Mouse (Mus musculus): ENCODE data around the gene Psme2. TPM values are rescaled to one million over a fixed set of nuclear protein-coding genes. Genes with fewer than 3 reads are reported as not detected.
A peak's percentile ranks its signal among the peaks of the same experiment; 100 is the strongest.

The Psme2 gene
- polyA plus RNA-seq, 1 experiment from 2014 or later = 296 TPM

- WGBS = 86% methylated on average over 3 of the region's 3 CpGs
- H3K36me3 ChIP-seq (ENCODE audit: control insufficient read depth, insufficient read depth, low read length) = no peaks in the 10 kb centered on the region
- no peak for ATAC-seq (ENCODE audit: insufficient number of reproducible peaks, insufficient read depth, low FRiP score, low read depth)
- no peaks in the 10 kb centered on the region for H3K27me3 ChIP-seq (ENCODE audit: control insufficient read depth, insufficient read depth, low read length)
- H3K27ac ChIP-seq (ENCODE audit: low read length) = peak overlapping the region; percentile 52; the same call in 1 of the 2 replicates
- no peak overlapping the region for H3K4me2 ChIP-seq (replicated peaks; ENCODE audit: low read depth, low read length)
- no peak overlapping the region for H3K9ac ChIP-seq (replicated peaks; ENCODE audit: low read depth, low read length)
- H3K4me1 ChIP-seq (ENCODE audit: control insufficient read depth, insufficient read depth, low read length) = peaks cover 20% of the 10 kb centered on the region
- H3K9me3 ChIP-seq (ENCODE audit: control insufficient read depth, low read depth, low read length) = no peaks in the 10 kb centered on the region
- H3K4me3 ChIP-seq (ENCODE audit: low read depth, low read length) = no peak overlapping the region
Measured at GRCm38 (mm10) chr14:55557587-55557986, 33.3 kb downstream of the Psme2 start.

- Histone ChIP-seq H3K9me3 (ENCODE audit: control insufficient read depth, low read depth, low read length) (no peaks in the 10 kb centered on the region), H3K4me3 (ENCODE audit: low read depth, low read length) (no peak overlapping the region), H3K36me3 (ENCODE audit: control insufficient read depth, insufficient read depth, low read length) (no peaks in the 10 kb centered on the region), H3K4me2 (replicated peaks; ENCODE audit: low read depth, low read length) (no peak overlapping the region), H3K4me1 (ENCODE audit: control insufficient read depth, insufficient read depth, low read length) (peaks cover 18% of the 10 kb centered on the region), H3K27me3 (ENCODE audit: control insufficient read depth, insufficient read depth, low read length) (no peaks in the 10 kb centered on the region), H3K9ac (replicated peaks; ENCODE audit: low read depth, low read length) (no peak overlapping the region), H3K27ac (ENCODE audit: low read length) (peak overlapping the region; percentile 52; the same call in 1 of the 2 replicates)
- 19% methylated on average over 5 of the region's 5 CpGs for WGBS
- ATAC-seq (ENCODE audit: insufficient number of reproducible peaks, insufficient read depth, low FRiP score, low read depth) = no peak
Measured at GRCm38 (mm10) chr14:55557003-55557402, 33.9 kb downstream of the Psme2 start.

GRCm38 (mm10) chr14:55555788-55556187 is 35.1 kb downstream of the Psme2 start:
- no peak for ATAC-seq (ENCODE audit: insufficient number of reproducible peaks, insufficient read depth, low FRiP score, low read depth)

GRCm38 (mm10) chr14:55554635-55555034 is 36.3 kb downstream of the Psme2 start:
- Histone ChIP-seq H3K9ac (replicated peaks; ENCODE audit: low read depth, low read length) (no peak overlapping the region), H3K4me3 (ENCODE audit: low read depth, low read length) (no peak overlapping the region), H3K4me1 (ENCODE audit: control insufficient read depth, insufficient read depth, low read length) (peaks cover 8% of the 10 kb centered on the region; the same call in 1 of the 2 replicates), H3K4me2 (replicated peaks; ENCODE audit: low read depth, low read length) (no peak overlapping the region), H3K9me3 (ENCODE audit: control insufficient read depth, low read depth, low read length) (no peaks in the 10 kb centered on the region), H3K36me3 (ENCODE audit: control insufficient read depth, insufficient read depth, low read length) (no peaks in the 10 kb centered on the region), H3K27me3 (ENCODE audit: control insufficient read depth, insufficient read depth, low read length) (no peaks in the 10 kb centered on the region), H3K27ac (ENCODE audit: low read length) (no peak overlapping the region)
- ATAC-seq (ENCODE audit: insufficient number of reproducible peaks, insufficient read depth, low FRiP score, low read depth) = no peak

More at GRCm38 (mm10) chr14:55555788-55556187, 35.1 kb downstream of the Psme2 start:
- H3K9ac ChIP-seq (replicated peaks; ENCODE audit: low read depth, low read length) = no peak overlapping the region
- WGBS = 81% methylated on average over 3 of the region's 3 CpGs
- H3K4me3 ChIP-seq (ENCODE audit: low read depth, low read length) = no peak overlapping the region
- no peak overlapping the region for H3K27ac ChIP-seq (ENCODE audit: low read length)
- no peaks in the 10 kb centered on the region for H3K27me3 ChIP-seq (ENCODE audit: control insufficient read depth, insufficient read depth, low read length)
- no peak overlapping the region for H3K4me2 ChIP-seq (replicated peaks; ENCODE audit: low read depth, low read length)
- H3K36me3 ChIP-seq (ENCODE audit: control insufficient read depth, insufficient read depth, low read length) = no peaks in the 10 kb centered on the region
- H3K4me1 ChIP-seq (ENCODE audit: control insufficient read depth, insufficient read depth, low read length) = peaks cover 8% of the 10 kb centered on the region; the same call in 1 of the 2 replicates
- H3K9me3 ChIP-seq (ENCODE audit: control insufficient read depth, low read depth, low read length) = no peaks in the 10 kb centered on the region

GRCm38 (mm10) chr14:55551794-55552193 is 39.1 kb downstream of the Psme2 start:
- no peak overlapping the region for H3K27ac ChIP-seq (ENCODE audit: low read length)
- no peak overlapping the region for H3K4me2 ChIP-seq (replicated peaks; ENCODE audit: low read depth, low read length)
- H3K27me3 ChIP-seq (ENCODE audit: control insufficient read depth, insufficient read depth, low read length) = no peaks in the 10 kb centered on the region
- 0 out of 2 replicates have a peak, but pooled peaks cover 1% of the 10 kb centered on the region for H3K4me1 ChIP-seq (ENCODE audit: control insufficient read depth, insufficient read depth, low read length)
- H3K9me3 ChIP-seq (ENCODE audit: control insufficient read depth, low read depth, low read length) = no peaks in the 10 kb centered on the region
- H3K36me3 ChIP-seq (ENCODE audit: control insufficient read depth, insufficient read depth, low read length) = peaks cover 24% of the 10 kb centered on the region
- no peak overlapping the region for H3K9ac ChIP-seq (replicated peaks; ENCODE audit: low read depth, low read length)
- no peak overlapping the region for H3K4me3 ChIP-seq (ENCODE audit: low read depth, low read length)
- 85% methylated on average over 8 of the region's 8 CpGs for WGBS
- no peak for ATAC-seq (ENCODE audit: insufficient number of reproducible peaks, insufficient read depth, low FRiP score, low read depth)

GRCm38 (mm10) chr14:55551347-55551746 is 39.6 kb downstream of the Psme2 start:
- no peak overlapping the region for H3K4me2 ChIP-seq (replicated peaks; ENCODE audit: low read depth, low read length)
- H3K9ac ChIP-seq (replicated peaks; ENCODE audit: low read depth, low read length) = no peak overlapping the region
- 69% methylated on average over 5 of the region's 5 CpGs for WGBS
- no peak for ATAC-seq (ENCODE audit: insufficient number of reproducible peaks, insufficient read depth, low FRiP score, low read depth)
- no peaks in the 10 kb centered on the region for H3K4me1 ChIP-seq (ENCODE audit: control insufficient read depth, insufficient read depth, low read length)
- no peak overlapping the region for H3K27ac ChIP-seq (ENCODE audit: low read length)
- peaks cover 29% of the 10 kb centered on the region for H3K36me3 ChIP-seq (ENCODE audit: control insufficient read depth, insufficient read depth, low read length)
- H3K27me3 ChIP-seq (ENCODE audit: control insufficient read depth, insufficient read depth, low read length) = no peaks in the 10 kb centered on the region
- H3K4me3 ChIP-seq (ENCODE audit: low read depth, low read length) = no peak overlapping the region
- no peaks in the 10 kb centered on the region for H3K9me3 ChIP-seq (ENCODE audit: control insufficient read depth, low read depth, low read length)

GRCm38 (mm10) chr14:55550191-55550590 is 40.7 kb downstream of the Psme2 start:
- Histone ChIP-seq H3K4me3 (ENCODE audit: low read depth, low read length) (no peak overlapping the region), H3K4me1 (ENCODE audit: control insufficient read depth, insufficient read depth, low read length) (no peaks in the 10 kb centered on the region), H3K9me3 (ENCODE audit: control insufficient read depth, low read depth, low read length) (no peaks in the 10 kb centered on the region), H3K27ac (ENCODE audit: low read length) (no peak overlapping the region), H3K4me2 (replicated peaks; ENCODE audit: low read depth, low read length) (no peak overlapping the region), H3K36me3 (ENCODE audit: control insufficient read depth, insufficient read depth, low read length) (peaks cover 37% of the 10 kb centered on the region), H3K9ac (replicated peaks; ENCODE audit: low read depth, low read length) (no peak overlapping the region), H3K27me3 (ENCODE audit: control insufficient read depth, insufficient read depth, low read length) (no peaks in the 10 kb centered on the region)
- no peak for ATAC-seq (ENCODE audit: insufficient number of reproducible peaks, insufficient read depth, low FRiP score, low read depth)
- 86% methylated on average over 6 of the region's 6 CpGs for WGBS

- no peaks in the 10 kb centered on the region for H3K9me3 ChIP-seq (ENCODE audit: control insufficient read depth, low read depth, low read length)
- H3K27me3 ChIP-seq (ENCODE audit: control insufficient read depth, insufficient read depth, low read length) = no peaks in the 10 kb centered on the region
- no peak for ATAC-seq (ENCODE audit: insufficient number of reproducible peaks, insufficient read depth, low FRiP score, low read depth)
- H3K36me3 ChIP-seq (ENCODE audit: control insufficient read depth, insufficient read depth, low read length) = peaks cover 57% of the 10 kb centered on the region
- H3K27ac ChIP-seq (ENCODE audit: low read length) = no peak overlapping the region
- H3K4me2 ChIP-seq (replicated peaks; ENCODE audit: low read depth, low read length) = no peak overlapping the region
- H3K9ac ChIP-seq (replicated peaks; ENCODE audit: low read depth, low read length) = no peak overlapping the region
- H3K4me3 ChIP-seq (ENCODE audit: low read depth, low read length) = no peak overlapping the region
- H3K4me1 ChIP-seq (ENCODE audit: control insufficient read depth, insufficient read depth, low read length) = peaks cover 9% of the 10 kb centered on the region
- 83% methylated on average over 9 of the region's 9 CpGs for WGBS
Measured at GRCm38 (mm10) chr14:55544334-55544733, 46.6 kb downstream of the Psme2 start.

GRCm38 (mm10) chr14:55542268-55542667 is 48.6 kb downstream of the Psme2 start:
- Histone ChIP-seq H3K9me3 (ENCODE audit: control insufficient read depth, low read depth, low read length) (no peaks in the 10 kb centered on the region), H3K4me3 (ENCODE audit: low read depth, low read length) (no peak overlapping the region), H3K4me1 (ENCODE audit: control insufficient read depth, insufficient read depth, low read length) (peaks cover 9% of the 10 kb centered on the region), H3K4me2 (replicated peaks; ENCODE audit: low read depth, low read length) (no peak overlapping the region), H3K27me3 (ENCODE audit: control insufficient read depth, insufficient read depth, low read length) (no peaks in the 10 kb centered on the region), H3K36me3 (ENCODE audit: control insufficient read depth, insufficient read depth, low read length) (peaks cover 38% of the 10 kb centered on the region), H3K9ac (replicated peaks; ENCODE audit: low read depth, low read length) (no peak overlapping the region), H3K27ac (ENCODE audit: low read length) (no peak overlapping the region)
- ATAC-seq (ENCODE audit: insufficient number of reproducible peaks, insufficient read depth, low FRiP score, low read depth) = no peak
- 97% methylated on average over 12 of the region's 12 CpGs for WGBS

Data from stomach, embryonic 14.5 days (tissue).